Mouse (Mus musculus): ENCODE data around the gene Srsf1. TPM values are rescaled to one million over a fixed set of nuclear protein-coding genes. Genes with fewer than 3 reads are reported as not detected.
A peak's percentile ranks its signal among the peaks of the same experiment; 100 is the strongest.

Srsf1 gene
- polyA plus RNA-seq, 1 experiment from 2014 or later, result 272 TPM

DNA sequence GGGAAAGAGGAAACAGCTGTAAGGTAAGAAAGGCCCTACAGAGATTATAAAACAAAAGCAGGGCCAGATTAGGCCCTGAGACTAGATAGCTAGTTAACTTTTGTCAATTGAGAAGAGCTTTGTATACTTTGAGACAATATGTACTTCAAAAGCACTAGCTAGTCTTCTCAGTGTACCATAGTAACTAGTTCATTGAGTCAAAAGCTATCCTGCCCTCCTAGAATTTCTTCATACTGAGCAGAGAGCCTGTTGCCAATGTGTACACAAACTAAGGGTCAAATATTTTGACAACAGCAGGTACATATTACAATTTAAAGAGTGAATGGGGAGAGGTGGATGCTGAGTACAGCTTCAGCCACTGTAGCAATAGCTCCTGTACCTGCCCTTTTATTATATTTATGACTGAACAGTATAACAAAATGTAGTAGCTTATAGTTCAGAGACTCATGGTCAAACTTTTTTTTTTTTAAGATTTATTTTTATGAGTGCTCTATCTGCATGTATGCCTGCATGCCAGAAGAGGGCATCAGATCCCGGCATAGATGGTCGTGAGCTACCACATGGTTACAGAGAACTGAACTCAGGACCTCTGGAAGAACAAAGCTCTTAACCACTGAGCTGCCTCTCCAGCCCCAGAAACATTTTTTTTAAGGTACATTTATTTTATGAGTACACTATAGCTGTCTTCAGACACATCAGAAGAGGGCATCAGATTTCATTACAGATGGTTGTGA is 14.9 kb downstream of the Srsf1 start:
- no peak for ATAC-seq
- Histone ChIP-seq H3K4me1 (peaks cover 8% of the 10 kb centered on the region; the same call in 1 of the 2 replicates), H3K4me2 (no peak overlapping the region), H3K27me3 (replicated peaks) (no peaks in the 10 kb centered on the region), H3K36me3 (no peaks in the 10 kb centered on the region), H3K27ac (no peak overlapping the region), H3K4me3 (no peak overlapping the region), H3K9ac (no peak overlapping the region), H3K9me3 (replicated peaks) (no peaks in the 10 kb centered on the region)
- 55% methylated on average over 2 of the region's 2 CpGs for WGBS (ENCODE audit: insufficient replicate concordance)

DNA sequence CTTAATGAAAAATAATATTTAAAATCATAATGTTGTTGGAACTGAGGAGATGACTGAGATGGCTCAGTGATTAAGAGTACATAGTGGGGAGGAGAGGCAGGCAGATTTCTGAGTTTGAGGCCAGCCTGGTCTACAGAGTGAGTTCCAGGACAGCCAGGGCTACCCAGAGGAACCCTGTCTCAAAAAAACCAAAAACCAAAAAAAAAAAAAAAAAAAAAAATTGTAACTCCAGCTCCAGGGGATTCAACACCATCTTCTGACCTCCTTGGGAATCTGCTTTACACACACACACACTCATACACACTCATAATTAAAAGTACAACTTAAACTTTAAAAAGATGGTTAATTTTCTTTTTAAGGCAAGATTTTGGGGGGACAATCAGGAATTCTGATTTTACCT is 18.6 kb downstream of the Srsf1 start:
- Histone ChIP-seq H3K4me1 (peaks cover 26% of the 10 kb centered on the region), H3K36me3 (no peaks in the 10 kb centered on the region), H3K4me3 (no peak overlapping the region), H3K4me2 (no peak overlapping the region), H3K27me3 (replicated peaks) (no peaks in the 10 kb centered on the region), H3K9me3 (replicated peaks) (no peaks in the 10 kb centered on the region), H3K9ac (no peak overlapping the region), H3K27ac (no peak overlapping the region)
- ATAC-seq, result no peak

DNA sequence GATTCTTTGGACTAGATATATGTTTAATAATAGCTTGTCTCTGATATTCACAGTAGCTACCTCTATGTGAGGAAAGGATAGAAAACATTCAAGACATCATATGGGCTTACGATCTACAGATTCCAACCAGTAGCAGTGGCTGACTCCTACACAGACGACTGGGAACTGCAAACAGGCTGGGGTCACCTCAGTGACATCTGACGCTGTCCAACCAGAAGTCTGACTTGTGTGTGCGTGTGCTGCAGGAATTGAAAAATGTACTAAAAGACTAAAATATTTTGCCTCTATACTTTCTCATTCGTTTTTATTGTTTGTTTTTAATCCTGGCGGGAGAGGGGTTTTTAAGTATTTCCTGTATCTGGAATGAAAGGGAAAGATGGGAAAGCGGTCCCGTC is 20.0 kb downstream of the Srsf1 start:
- Histone ChIP-seq H3K4me3 (peak overlapping the region; percentile 95), H3K9me3 (replicated peaks) (no peaks in the 10 kb centered on the region), H3K36me3 (no peaks in the 10 kb centered on the region), H3K9ac (peak overlapping the region; percentile 91), H3K27me3 (replicated peaks) (no peaks in the 10 kb centered on the region), H3K4me1 (peaks cover 41% of the 10 kb centered on the region), H3K27ac (peak overlapping the region; percentile 94), H3K4me2 (peak overlapping the region; percentile 91)
- WGBS (ENCODE audit: insufficient replicate concordance), result 7% methylated on average over 8 of the region's 8 CpGs
- no peak for ATAC-seq

DNA sequence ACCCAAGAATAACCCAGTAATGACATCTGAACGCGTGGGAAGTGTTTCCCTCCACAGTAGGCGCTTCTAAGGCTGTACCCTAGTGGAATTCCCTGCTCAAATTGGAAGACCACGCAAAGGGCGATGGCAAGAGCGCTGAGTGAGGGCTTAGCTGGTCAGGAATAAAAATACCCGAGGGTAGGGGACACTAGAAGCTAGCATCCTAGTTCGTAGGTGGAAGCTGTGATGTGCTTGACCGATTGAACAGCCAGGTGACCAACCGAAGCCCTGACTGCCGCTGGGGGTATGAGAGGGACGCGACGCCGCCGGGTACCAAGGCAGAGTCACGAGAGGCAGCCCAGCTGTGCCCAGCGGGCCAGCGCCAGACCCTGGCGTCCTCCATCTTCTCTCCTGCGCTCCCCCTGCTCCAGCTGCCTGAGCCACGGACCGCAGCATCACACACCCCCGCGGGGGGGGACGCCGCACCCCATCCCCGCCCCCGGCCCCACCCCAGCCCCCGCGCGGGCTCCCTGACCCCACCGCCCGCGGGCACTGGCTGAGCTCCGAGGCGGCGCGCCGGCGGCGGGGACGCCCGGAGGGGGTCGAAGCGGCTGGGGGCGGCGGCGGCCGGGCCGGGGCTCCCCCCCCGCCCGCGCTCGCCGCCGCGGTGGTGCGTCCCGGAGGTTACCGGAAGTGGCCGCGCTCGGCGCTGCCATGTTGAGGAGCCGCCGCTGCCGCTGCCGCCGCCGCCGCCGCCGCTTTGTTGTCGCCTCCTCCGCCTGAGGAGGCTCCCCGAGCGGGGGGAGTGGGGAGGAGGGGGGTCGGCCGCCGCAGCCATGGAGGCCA is 20.6 kb downstream of the Srsf1 start, which contains the start of gene Vezf1:
Gene Vezf1 (plus strand): TSS at position 694 of the 825 bp plus-strand sequence.
- H3K27me3 ChIP-seq (replicated peaks), result no peaks in the 10 kb centered on the region
- peak within 1 kb of the TSS; percentile 91 for H3K4me2 ChIP-seq
- H3K4me3 ChIP-seq, result peak within 1 kb of the TSS; percentile 95
- WGBS (ENCODE audit: insufficient replicate concordance), result under 1% methylated on average over 39 of the region's 81 CpGs
- peak within 1 kb of the TSS; percentile 94 for H3K27ac ChIP-seq
- no peaks in the 10 kb centered on the region for H3K9me3 ChIP-seq (replicated peaks)
- H3K9ac ChIP-seq, result peak within 1 kb of the TSS; percentile 91
- peaks cover under 1% of the 10 kb centered on the region; the same call in 1 of the 2 replicates for H3K36me3 ChIP-seq
- peaks cover 45% of the 10 kb centered on the region for H3K4me1 ChIP-seq
- ATAC-seq, result peak; percentile 84

DNA sequence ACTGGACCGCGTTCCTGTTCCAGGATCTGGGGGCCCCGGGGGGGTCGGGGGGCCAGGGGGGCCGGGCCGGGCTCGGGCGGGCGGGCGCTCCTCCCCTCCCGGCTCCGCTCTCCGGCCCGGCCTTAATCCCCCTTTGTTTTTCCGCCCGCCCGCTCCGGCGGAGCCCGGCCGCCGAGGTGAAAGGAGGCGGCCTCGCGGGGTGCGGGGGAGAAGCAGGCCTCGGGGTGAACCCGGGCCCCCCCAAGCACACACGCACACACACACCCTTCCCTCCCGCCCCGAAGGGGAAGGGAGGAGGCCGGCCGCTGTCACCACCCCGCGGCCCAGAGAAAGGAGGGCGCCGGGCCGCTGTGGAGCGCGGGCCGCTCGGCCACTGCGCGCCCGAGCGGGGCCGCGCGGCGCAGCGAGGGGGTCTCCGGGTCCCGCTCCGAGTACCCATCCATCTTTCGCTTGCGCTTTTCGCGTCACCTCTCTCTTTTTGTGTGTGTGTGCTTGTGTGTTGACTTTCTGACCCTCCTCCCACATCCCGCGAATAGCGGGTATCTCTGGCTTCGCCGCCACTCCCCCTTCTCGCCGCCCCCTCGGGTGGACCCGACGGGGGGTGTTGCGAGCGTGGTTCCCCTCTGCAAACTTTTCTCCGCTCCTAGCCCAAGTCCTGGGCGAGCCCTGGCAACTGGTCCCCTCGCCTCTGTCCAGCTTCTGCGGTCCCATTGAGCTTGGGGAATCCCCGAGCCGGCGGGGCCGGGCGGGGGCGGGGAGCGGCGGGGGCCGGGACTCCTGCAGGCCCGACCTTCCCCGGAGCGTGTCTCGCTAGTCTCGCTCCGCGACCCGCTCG is 21.5 kb downstream of the Srsf1 start:
- Histone ChIP-seq H3K4me3 (peak overlapping the region; percentile 95), H3K9ac (peak overlapping the region; percentile 91), H3K4me2 (peak overlapping the region; percentile 91), H3K27me3 (replicated peaks) (no peaks in the 10 kb centered on the region), H3K27ac (peak overlapping the region; percentile 94), H3K36me3 (peaks cover 9% of the 10 kb centered on the region), H3K4me1 (peaks cover 53% of the 10 kb centered on the region), H3K9me3 (replicated peaks) (no peaks in the 10 kb centered on the region)
- peak; percentile 83 for ATAC-seq
- WGBS (ENCODE audit: insufficient replicate concordance), result 2% methylated on average over 79 of the region's 92 CpGs

DNA sequence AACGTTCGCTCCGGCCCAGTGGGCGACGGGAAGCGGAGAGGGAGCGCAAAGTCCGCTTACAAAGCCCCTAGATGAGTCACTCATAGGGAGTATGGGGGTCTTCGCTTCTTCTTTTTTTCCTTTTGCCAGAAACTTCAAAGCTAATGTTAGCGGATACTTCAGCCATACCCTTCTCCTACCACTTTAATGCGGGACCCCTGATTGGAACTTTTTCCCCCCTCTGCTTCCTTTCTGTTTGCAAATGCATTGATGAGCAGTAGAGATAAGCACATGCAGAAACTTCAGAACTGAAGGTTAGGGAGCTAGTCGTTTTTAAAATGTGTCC is 22.0 kb downstream of the Srsf1 start:
- Histone ChIP-seq H3K4me3 (peak overlapping the region; percentile 95), H3K36me3 (peaks cover 15% of the 10 kb centered on the region), H3K9ac (peak overlapping the region; percentile 91), H3K4me1 (peaks cover 54% of the 10 kb centered on the region), H3K27me3 (replicated peaks) (no peaks in the 10 kb centered on the region), H3K4me2 (peak overlapping the region; percentile 91), H3K27ac (peak overlapping the region; percentile 94), H3K9me3 (replicated peaks) (no peaks in the 10 kb centered on the region)
- no peak for ATAC-seq
- WGBS (ENCODE audit: insufficient replicate concordance), result under 1% methylated on average over 12 of the region's 12 CpGs

DNA sequence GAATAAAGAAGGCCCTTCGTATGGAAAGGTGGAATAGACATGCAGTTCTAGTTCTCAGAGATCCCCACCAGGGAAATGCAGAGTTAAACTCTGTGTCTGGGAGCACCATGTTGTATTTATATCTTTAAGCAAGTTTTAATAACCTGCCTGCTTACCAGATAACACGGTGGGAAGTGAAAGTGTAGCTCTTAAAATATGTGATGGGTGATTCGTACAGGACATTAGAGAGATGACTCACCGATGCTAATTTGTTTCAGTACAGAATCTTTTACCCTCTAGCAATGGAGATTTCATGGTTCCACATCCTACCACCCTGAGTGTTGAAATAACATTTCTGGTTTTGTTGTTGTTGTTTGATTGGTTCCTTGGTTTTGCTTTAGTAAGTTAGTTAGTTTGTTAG is 23.2 kb downstream of the Srsf1 start:
- Histone ChIP-seq H3K9ac (no peak overlapping the region; the same call in 1 of the 2 replicates), H3K4me3 (peak overlapping the region; percentile 15; the same call in 1 of the 2 replicates), H3K36me3 (peaks cover 26% of the 10 kb centered on the region), H3K4me1 (peaks cover 54% of the 10 kb centered on the region), H3K27me3 (replicated peaks) (no peaks in the 10 kb centered on the region), H3K27ac (no peak overlapping the region), H3K9me3 (replicated peaks) (no peaks in the 10 kb centered on the region), H3K4me2 (peak overlapping the region; percentile 91)
- 53% methylated on average over 4 of the region's 4 CpGs for WGBS (ENCODE audit: insufficient replicate concordance)
- ATAC-seq, result no peak

DNA sequence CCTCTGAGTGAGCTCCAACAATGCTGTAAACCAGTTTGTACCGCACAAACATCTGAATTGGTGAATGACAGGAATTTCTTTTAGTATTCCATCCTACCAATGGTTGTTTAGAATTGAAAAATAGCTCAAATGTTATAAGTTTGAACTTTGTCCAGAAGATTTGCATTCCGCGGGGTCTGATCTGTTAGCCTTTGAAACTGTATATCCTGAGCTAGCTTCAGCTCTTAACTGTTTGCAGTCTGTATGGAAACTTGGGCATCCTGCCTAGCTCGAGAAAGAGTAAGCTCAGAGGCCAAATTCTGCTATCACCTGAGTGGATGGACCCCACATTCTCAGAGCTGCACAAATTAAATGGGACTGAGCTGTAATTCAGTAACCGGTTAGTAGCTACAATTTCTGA is 23.9 kb downstream of the Srsf1 start:
- Histone ChIP-seq H3K27me3 (replicated peaks) (no peaks in the 10 kb centered on the region), H3K4me1 (peaks cover 54% of the 10 kb centered on the region), H3K27ac (no peak overlapping the region), H3K36me3 (peaks cover 33% of the 10 kb centered on the region), H3K4me3 (no peak overlapping the region), H3K9me3 (replicated peaks) (no peaks in the 10 kb centered on the region), H3K4me2 (peak overlapping the region; percentile 91), H3K9ac (no peak overlapping the region)
- no peak for ATAC-seq
- 80% methylated on average over 5 of the region's 5 CpGs for WGBS (ENCODE audit: insufficient replicate concordance)

DNA sequence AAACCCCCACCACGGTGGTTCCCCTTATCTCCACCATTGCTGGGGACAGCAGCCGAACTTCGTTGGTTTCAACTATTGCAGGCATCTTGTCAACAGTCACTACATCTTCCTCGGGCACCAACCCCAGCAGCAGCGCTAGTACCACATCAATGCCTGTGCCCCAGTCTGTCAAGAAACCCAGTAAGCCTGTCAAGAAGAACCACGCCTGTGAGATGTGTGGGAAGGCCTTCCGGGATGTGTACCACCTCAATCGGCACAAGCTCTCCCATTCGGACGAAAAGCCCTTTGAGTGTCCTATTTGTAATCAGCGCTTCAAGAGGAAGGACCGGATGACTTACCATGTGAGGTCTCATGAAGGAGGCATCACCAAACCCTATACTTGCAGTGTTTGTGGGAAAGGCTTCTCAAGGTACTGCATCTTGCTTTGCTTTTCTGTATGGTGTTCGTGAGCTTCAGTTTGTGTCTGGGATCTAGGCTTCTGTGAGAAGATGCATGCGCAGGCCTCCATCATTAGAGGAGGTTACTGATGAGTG is 26.2 kb downstream of the Srsf1 start:
- Histone ChIP-seq H3K27me3 (replicated peaks) (no peaks in the 10 kb centered on the region), H3K4me2 (no peak overlapping the region), H3K9ac (no peak overlapping the region), H3K4me3 (no peak overlapping the region), H3K4me1 (peaks cover 49% of the 10 kb centered on the region), H3K9me3 (replicated peaks) (no peaks in the 10 kb centered on the region), H3K36me3 (peaks cover 54% of the 10 kb centered on the region), H3K27ac (no peak overlapping the region)
- ATAC-seq, result no peak
- 68% methylated on average over 14 of the region's 14 CpGs for WGBS (ENCODE audit: insufficient replicate concordance)

DNA sequence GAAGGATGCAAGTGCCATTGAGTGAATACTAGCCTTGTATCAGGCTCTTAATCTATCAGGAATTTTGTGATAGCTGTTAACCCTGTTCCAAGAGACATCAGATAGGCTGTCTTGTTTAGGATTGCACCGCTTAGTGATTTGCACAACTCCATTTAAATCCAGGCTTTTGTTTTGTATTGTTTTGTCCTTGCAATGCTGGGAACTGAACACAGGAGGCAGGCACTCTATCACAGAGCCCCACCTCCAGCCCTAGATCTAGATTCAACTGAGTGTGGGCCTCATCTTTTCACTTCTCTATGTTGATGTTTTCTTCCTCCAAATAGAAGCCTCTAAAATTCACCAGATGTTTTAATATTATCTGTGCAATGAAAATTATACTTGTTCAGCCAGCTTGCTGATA is 28.5 kb downstream of the Srsf1 start:
- 76% methylated on average over 1 of the region's 1 CpGs for WGBS (ENCODE audit: insufficient replicate concordance)
- Histone ChIP-seq H3K36me3 (peaks cover 77% of the 10 kb centered on the region), H3K4me3 (no peak overlapping the region)

DNA sequence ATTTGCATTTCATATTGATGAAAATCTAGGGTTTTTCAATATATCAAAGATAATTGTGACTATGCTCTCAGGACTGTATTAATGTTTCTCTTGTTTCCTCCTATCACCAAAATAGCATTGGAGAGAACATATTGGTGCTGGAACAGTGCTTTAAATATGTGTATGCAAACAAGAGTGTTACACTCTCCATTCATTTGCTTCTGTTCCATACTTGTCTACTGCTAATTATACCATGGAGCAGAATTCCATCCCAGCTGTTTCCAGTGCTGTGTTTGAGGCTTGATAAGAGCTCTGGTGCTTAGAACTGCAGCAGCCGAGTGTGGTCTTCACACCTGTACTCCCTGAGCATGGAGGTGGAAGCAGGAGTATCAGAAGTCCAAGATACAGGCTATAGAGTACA is 29.2 kb downstream of the Srsf1 start:
- peaks cover 25% of the 10 kb centered on the region for H3K4me1 ChIP-seq
- no peak overlapping the region for H3K4me3 ChIP-seq
- H3K36me3 ChIP-seq, result peaks cover 84% of the 10 kb centered on the region
- no peaks in the 10 kb centered on the region for H3K27me3 ChIP-seq (replicated peaks)
- no peak overlapping the region for H3K4me2 ChIP-seq
- WGBS (ENCODE audit: insufficient replicate concordance), result 54% methylated on average over 1 of the region's 1 CpGs
- no peak overlapping the region for H3K27ac ChIP-seq
- no peaks in the 10 kb centered on the region for H3K9me3 ChIP-seq (replicated peaks)
- no peak overlapping the region for H3K9ac ChIP-seq
- no peak for ATAC-seq

More for the DNA sequence above, 28.5 kb downstream of the Srsf1 start:
- Histone ChIP-seq H3K27ac (no peak overlapping the region), H3K9me3 (replicated peaks) (no peaks in the 10 kb centered on the region), H3K4me1 (peaks cover 32% of the 10 kb centered on the region), H3K27me3 (replicated peaks) (no peaks in the 10 kb centered on the region), H3K4me2 (no peak overlapping the region), H3K9ac (no peak overlapping the region)
- ATAC-seq, result no peak
